Mouse (Mus musculus) liver, postnatal 0 days (tissue): ENCODE results near the gene Zswim9.

Experiments used
- CTCF ChIP-seq: sonication (generic); IDR thresholded peaks from 2 replicates; pipeline ENCODE4 v1.5.1; 2016; ENCODE audit warnings: antibody characterized with exemption, low read depth
- EP300 ChIP-seq: IDR thresholded peaks from 2 replicates; pipeline ENCODE4 v1.6.1; 2016; ENCODE audit warnings: antibody characterized with exemption, low read depth, mild to moderate bottlenecking

DNA sequence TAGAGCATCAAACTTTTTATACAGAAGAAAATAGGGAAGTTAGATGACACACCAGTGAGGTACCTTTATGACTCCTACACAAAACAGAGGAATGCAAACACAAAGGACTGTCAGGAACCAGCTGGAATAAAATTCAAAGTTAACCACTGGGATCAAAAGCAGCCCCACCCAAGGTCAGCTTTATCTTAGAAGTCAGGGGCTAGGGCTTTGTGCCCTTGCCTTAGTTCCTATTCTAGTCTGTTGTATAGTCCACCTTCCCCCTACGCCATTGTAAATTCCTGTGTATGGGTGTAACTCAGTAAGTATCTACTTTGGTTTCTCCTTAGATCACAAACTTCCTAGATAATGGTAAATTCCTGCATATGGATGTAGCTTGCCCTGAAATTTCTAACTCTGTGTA, 19.1 kb upstream of the Zswim9 start:
- TF ChIP-seq CTCF (no peak), EP300 (no peak)
